Mouse (Mus musculus) gastrocnemius, postnatal 14 days (tissue): ENCODE data around the gene H2al1n. TPM values are rescaled to one million over a fixed set of nuclear protein-coding genes. Genes with fewer than 3 reads are reported as not detected.
"Not testable (repeated sequence)": the region's sequence is repeated elsewhere in the genome, so short reads cannot be mapped to it uniquely, and the experiment has no call there.

Experiments used
- DNase-seq: peaks from one replicate; pipeline ENCODE4 v3.0.0; 2021; ENCODE audit warnings: mixed read lengths
- intact Hi-C: fragments of 180-260 bp; cut with DNase I; formaldehyde crosslinking; loops from one replicate; pipeline ENCODE4 v1.15.1; 2025; ENCODE audit warnings: low total_unique reads
- long read RNA-seq, 2 experiments: library from polyadenylated mRNA; stranded (forward); transcript quantifications; one replicate each; pipeline ENCODE4 v2.0.0; 2021
- total RNA-seq, 2 experiments: library from RNA; stranded (reverse); gene quantifications; 2 replicates each; pipeline ENCODE4 v1.2.3; 2021

Gene H2al1n
- total RNA-seq = not detected
- long read RNA-seq, experiment 1 = 0 reads
- long read RNA-seq, experiment 2 = 0 reads

- intact Hi-C loops, DNase-seq: not testable (repeated sequence)
Observed at GRCm38 (mm10) chrX:14210848-14211247, at the start of gene H2al1n. Gene H2al1n, plus strand, starts transcription at chrX:14211148.

- no peak for DNase-seq
- intact Hi-C loops = no loop called here
Observed at GRCm38 (mm10) chrX:14199284-14199683, 11.7 kb upstream of the H2al1n start.

GRCm38 (mm10) chrX:14206112-14206875, 4.7 kb upstream of the H2al1n start:
- peak; percentile 4 for DNase-seq
- intact Hi-C loops = no loop called here

- intact Hi-C loops = no loop called here
- peak; percentile 50 for DNase-seq
Observed at GRCm38 (mm10) chrX:14229218-14229617, 18.3 kb downstream of the H2al1n start.

- intact Hi-C loops = no loop called here
Observed at GRCm38 (mm10) chrX:14259597-14260239, 48.8 kb downstream of the H2al1n start.

More at GRCm38 (mm10) chrX:14259597-14260239, 48.8 kb downstream of the H2al1n start:
- no peak for DNase-seq
